Mouse (Mus musculus) right cerebral cortex, postnatal 10 days (tissue): ENCODE data around the gene Mindy4.

Experiments
- DNase-seq, 2 experiments: peaks; one replicate each; pipeline ENCODE4 v3.0.0; 2021; ENCODE audit warnings: low spot score in 2 of 2

Gene Mindy4

DNA sequence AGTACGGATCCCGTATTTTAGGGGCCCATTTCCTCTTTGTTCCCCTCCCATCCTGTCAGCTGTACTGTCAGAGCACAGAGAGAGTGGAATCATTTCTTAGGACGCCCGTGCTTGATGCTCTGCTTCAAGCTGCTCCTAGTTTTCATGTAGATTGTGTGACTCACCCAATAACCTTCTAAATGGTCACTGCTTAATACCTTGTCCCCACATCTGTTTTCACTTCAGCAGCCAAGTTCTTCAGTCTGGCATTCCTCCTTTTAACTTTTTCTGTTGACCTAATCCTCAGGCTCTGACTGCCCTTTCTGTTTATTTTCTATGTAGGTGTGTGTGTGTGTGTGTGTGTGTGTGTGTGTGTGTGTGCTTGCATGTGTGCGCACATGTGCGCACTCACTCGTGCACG lies 4.6 kb downstream of the Mindy4 start:
- DNase-seq: no peak

DNA sequence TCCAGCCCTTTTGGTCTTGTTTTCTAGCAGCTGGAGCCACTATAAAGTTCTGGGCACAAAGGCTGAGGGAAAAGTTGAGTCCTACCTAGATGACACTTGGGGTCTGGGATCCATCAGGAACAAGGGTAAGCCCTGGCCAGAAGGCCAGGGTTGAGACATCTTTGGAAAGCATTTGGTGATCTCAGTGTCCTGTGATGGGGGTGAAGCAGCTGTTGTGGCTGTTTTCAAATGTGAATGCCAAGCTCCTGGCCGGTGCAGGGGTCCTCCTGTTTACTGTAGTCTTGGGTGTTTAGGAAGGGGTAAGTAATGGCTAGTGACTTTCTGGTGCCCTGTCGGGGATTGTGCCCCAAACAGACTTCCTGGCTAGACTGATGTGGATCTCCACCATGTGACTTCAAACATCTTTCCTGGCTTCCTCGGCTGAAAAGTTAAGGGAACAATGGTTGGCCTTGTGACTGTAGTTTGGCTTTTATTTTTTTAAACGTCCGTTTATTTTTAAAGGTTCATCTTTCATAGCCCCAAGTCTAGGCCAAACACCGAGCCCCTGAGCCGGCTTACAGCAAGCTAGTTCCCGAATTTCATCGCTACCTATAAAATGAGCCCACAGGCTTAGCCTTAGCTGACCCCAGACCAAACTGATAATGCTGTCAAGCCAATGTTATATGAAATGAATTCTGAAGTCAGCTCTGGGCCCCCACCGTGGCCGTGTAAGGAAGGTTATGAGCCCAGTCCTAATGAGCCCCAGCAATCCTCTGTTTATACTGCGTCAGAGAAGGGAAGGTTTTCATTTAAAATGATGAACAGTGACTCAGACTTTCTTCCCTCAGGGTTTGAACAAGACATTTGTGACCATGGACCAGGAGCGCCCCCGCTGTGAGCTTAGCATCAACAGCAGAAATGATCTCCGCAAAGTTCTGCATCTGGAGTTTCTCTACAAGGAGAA lies 7.5 kb downstream of the Mindy4 start:
- DNase-seq: no peak

DNA sequence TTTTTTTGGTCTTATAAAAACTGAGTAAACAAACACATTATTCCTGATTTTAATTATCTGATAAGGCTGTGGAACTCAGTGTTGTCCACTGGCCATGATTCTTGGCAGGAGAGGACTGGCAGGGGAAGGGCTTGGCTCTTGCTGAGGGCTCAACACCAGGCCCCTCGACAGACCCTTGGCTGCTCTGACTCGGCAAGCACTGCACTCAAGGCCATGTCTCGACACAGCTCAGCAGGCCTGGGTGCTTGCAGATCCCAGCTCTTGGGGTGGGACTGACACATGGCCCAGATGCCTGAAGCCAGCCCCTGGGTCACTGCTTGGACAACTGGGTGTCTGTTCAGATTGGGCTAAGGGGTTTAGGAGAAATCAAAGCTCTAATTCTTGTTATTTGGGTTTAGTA lies 11.4 kb downstream of the Mindy4 start:
- no peak for DNase-seq

DNA sequence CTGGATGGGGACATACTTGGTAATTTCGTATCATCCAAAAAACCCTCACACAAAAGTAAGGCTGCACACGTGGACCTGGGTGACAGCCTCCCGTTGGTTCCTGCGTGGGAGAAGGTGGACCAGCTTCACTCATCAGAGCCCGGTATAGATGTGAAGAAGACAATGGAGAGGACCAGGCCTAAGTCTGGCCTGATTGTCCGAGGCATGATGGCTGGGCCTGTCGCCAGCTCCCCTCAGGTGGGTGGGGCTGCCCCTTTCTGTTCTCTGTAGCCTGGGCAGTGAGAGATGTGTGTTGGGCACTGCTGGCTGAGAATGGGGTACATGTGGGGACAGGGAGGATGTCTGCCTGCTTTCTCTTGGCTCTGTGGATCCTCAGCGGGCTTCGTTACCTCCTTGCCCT lies 15.0 kb downstream of the Mindy4 start:
- DNase-seq: no peak

DNA sequence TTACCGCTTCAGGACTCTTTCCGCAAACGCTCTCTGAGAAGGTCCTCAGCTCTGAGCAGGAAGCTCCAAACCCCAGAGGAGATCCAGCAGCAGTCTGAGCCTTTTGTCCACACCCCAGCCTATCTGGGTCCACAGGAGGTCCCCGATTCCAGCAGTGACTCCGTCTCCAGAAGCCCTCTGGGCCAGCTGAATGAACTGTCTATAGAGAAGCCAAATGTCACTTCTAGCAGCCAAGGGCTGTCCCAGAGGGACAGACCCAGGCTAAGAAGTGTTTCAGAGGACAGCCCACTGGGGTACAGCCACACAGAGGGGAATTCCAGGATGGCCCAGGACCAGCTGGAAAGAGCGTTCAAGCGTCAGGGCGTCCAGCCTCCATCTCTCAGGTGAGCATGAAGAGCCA lies 20.8 kb downstream of the Mindy4 start:
- DNase-seq: no peak

DNA sequence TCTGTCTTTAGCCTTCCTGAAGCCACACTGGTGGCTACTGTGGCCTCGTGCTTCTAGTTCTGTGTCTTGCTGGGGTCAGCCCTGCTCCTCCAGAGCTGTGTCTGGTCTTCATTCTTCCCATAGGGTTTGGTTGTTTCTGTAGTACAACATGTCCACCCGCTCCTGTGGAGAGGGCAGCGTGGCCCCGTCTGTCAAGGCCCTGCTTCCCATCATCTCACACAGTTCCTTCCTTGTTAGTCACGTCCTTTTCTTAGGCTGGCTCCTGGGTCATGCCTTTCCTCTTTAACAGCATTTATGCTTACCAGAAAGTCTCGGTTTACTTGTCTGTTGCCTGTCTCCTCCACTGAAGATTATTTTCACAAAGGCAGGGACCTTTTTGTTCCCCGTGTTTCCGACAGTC lies 26.9 kb downstream of the Mindy4 start:
- DNase-seq: no peak

DNA sequence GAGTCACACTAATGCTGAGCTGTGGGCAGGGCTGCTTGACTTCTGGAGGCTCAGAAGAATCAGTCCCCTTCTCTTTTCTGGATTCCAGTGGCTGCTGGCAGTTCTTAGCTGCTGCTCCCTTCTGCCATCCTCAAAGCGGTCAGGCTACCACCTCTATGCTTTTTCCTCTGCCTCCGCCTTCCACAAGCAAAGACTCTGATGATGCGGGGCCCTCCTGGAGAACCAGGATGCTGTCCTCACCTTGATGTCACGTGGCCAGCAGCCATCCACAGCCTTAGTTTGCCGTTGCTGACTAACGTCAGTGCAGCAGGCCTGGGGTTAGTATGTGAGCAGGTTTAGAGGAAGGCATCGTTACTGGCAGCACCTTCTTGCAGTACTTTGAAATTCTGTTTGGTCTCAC lies 28.9 kb downstream of the Mindy4 start:
- DNase-seq: no peak

DNA sequence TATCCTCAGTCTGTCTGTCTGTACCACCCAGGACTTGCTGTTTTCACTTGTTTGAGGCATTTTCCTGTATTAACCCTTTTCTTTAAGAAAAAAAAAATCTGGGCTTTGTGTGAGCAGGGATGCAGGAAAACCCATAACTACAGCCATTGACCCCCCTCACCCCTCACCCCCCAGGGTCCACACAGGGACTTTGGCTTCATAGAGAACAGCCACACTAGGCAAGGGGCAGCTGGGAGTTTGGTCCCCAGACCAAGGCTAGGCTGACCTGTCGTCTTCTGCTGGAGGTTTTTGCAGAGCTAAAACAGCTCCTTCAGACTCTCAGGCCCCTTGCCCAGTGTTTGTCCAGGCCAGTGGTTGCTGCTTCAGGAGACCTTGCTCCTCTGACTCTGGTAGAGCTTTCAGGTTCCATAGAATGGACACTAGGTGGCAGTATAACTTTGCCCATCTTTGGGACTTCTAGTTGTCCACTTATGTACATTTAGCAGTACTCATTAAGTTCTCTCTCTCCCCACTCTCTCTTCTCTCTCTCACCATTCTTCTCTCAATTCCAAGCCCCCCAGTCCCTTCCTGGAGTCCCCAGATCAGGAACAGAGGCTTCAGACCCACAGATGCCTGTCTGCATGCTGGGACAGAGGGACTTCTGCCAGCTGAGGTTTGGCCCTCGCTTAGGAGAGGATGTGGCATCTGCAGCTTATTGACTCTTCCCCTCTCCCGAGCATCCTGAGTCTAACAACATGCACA lies 29.5 kb downstream of the Mindy4 start:
- peak in 1 of 2 experiments; percentile 53 for DNase-seq

DNA sequence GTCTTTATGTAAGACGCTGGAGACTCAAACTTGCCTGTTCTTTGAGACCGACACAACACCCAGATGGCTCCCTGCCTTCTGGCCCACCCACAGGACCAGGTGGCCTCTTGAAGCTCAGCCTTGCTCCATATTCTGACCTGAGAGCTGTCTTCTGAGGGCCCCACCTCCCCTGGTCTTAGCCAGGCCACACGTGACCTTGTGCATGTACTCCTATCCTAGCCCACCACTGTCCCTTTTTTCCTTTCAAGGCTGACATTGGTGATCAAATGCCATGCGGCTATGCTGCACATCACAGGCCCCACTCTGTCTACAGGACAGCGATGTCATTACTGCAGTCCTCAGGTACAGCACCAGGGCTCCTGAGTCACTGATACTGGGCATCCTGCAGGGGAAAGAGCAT lies 30.1 kb downstream of the Mindy4 start:
- DNase-seq: no peak

DNA sequence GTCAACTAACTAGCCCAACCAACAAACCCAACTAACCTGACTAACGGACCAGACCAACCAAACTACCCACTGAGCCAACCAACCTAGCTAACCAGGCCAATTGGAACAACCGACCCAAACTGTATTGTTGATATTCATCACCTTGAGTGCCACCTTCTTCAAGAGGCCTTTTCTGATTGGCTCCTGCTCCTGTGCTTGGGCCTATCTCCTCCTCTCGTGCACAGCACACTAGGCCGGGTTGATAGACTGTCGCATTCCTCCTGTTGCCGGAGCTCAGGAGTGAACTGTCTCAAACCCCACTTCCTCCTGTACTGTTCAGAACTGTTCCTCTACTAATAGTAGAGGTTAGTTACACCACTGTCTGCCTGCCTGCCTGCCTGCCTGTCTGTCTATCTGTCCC lies 31.5 kb downstream of the Mindy4 start:
- DNase-seq: no peak

DNA sequence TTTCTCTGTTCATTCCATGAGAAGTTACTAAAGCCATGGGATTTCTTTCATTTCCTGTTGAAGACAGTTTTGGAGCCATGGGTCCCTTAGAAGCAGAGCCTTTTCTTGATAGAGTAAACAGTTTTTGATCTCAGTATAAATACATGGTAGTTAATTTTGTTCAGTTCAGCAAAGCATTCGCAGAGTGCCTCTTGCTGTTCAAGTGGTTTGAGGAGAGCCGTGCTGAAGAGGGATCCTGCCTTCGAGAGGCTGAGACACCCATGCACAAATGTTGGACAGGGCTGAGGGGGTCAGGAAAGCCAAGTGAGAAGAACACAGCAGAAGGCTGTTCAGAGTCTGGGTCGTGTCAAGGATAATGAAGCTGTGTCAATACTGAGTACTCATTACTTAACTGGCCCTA lies 32.5 kb downstream of the Mindy4 start:
- no peak for DNase-seq

DNA sequence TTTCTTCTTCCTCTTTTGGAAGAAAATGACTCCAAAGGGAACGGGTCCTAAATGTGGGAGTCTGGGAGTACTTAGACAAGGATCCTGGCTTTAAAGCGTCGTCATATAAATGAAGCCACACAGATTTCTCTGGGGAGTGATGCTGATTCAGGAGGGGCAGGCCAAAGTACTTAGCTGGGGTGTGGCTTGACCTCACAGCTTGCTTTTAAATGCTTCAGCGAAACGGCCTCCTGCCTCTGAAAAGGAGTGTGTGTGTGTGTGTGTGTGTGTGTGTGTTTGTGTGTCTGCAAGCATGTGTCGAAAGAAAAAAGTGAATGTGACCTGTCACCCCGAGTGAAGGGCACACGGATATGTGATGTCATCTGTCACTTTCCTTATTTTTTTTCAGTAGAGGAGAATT lies 36.7 kb downstream of the Mindy4 start:
- no peak for DNase-seq

DNA sequence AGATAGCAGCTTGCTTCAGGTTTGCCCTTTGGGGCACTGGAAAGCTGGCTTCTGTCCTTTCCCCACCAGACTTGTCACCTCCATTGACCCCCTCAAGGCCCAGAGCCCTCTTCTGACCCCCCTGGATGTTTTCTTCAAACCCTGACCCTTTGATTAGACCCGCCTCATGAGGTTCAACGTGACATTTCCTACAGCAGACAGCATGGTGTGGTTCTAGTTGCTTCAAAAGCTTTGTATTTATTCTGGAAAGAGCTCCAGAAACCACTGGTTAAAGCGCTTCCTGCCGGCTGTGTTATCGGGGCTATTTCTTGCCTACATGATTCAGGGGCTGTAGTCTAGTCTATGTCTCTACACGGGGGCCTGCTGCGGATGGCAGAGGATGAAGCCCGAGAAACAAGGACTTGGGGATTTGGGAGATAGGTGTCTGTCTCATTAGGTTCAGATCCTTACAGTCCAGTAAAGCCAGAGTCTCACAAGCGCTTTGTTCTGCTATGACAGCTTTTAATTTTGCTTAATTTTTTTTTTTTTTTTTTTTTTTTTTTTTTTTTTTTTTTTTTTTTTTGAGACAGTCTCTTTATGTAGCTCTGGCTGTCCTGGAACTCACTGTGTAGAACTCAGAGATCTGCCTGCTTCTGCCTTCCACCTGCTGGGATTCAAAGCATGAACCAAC lies 37.5 kb downstream of the Mindy4 start:
- no peak for DNase-seq

DNA sequence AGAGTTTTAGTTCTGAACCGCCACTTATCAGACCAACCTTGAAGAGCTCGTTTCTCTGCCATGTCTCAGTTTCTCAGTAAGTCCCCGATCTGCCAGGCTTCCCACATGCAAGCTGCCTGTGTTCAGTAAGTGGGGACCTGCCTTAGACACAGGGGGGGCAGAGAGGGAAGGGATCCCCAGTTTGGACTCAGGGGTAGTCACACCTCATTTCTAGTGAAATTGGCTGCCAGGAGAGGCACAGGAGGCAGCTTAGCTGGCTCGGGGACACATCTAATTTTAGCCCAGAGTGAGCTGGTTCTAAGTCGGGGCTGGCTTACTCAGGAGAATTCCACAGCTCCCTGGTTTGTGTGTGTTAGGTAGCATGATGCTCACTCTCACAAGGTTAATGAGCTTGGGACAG lies 38.3 kb downstream of the Mindy4 start:
- peak in 1 of 2 experiments; percentile 57 for DNase-seq

DNA sequence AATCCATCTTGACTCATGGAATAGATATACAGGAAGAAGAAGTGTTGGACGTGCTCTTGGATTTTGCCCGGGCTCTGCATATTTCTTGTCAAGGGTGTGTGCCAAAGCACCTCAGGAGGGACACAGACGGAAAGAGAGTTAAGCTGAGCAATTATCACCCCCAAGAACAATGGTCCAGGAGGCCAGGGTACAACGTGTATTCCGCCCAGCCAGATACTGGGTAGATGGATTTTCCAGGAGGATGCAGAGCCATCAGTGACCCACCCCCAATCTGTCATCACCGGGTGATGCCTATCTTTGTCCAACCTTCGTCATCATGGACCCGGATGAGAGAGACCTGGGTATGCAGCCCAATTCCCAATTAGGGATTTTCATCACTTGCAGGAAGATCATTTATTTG lies 42.5 kb downstream of the Mindy4 start:
- DNase-seq: no peak

DNA sequence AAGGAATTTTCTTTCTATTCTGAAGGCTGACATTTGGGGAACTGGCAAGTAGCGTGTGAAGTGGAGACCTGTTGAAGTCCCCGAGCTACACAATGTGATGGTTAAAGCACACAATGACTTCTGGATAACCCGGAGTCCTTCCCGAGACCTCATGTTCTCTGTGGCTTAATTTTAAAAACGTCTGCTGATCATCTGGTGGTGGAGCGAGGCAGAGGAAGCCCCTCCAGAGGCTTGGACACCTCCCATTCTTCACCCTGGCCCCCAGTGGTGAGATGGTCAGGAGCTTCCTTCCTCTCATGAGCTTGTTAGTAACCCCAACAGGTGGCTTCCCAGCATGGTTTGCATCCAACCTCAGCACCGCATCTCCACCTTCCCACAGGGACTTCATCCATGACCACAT lies 43.3 kb downstream of the Mindy4 start:
- no peak for DNase-seq

DNA sequence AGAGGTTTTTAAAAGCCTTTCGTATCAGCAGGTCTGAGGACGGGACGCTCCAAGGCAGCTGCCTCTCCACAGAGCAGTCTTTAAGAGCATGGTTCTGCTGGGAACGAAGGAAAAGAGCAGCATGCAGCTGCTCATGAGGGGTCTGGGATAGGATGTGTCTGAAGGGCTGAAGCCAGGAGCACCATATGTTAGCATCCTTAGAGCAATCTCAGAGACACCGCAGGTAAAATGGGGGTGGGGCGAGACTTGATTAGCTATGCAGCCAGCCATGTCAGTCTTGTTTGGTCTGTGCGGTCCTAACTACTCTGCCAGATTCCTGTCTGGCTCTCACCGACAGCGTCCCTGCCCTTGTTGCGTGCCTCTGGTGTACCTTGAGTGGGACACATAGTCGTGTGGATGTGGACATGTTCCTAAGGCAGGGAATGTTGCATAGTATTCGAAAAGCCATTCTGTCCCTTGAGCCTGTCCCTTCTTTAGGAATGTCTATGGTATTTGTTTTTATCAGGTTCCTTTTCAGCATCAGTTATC lies 43.8 kb downstream of the Mindy4 start:
- no peak for DNase-seq

DNA sequence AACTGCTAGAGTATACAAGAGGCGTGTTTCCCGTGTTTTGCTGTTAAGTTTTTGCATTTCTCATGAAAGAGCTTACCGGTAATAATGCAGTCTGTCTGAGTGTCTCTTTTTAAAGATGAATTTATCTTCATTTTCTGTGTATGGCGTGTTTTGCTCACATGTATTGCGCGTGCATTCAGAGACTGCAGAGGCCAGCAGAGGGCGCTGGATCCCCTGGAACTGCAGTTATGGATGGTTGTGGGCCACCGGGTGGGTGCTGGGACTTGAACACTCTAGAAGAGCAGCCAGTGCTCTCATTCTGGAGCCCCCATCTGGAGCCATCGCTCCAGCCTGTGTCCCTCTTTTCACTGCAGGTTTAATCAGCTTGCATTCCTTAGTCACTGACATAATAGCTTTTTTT lies 46.1 kb downstream of the Mindy4 start:
- no peak for DNase-seq

DNA sequence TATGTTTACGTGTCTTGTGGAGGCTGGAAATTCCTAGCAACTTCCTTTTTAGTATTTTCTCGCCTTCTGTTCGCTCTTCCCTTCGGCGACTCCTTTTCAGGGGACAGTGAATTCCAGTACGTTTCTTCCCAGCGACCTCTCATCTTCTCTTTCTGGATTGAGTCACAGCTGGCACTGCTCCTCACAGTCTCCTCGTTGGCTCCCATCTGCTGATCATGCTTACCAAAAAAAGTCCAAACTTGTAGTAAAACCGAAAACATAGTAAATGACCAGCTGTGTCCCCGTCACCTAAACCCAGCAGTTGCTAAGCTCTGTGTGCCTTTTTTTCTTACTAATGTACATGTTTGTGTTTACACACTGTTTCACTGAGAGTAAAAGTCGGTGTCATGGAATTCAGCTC lies 47.6 kb downstream of the Mindy4 start:
- no peak for DNase-seq

DNA sequence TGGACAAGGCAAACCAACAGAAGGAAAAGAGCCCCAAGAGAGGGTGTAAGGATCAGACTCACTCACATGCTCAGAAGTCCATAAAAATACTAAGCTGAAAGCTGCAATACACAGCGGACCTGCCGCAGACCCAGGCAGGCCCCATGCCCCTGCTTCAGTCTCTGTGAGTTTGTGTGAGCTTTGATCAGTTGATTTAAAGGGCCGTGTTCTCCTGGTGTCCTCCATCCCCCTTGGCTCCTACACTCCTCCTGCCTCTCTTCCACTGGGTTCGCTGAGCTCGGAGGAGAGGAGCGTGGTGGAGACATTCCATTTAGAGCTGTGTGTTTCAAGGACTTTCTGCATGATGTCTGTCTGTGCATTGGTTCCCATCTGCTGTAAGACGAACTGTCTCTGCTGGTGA lies 48.4 kb downstream of the Mindy4 start:
- DNase-seq: no peak

DNA sequence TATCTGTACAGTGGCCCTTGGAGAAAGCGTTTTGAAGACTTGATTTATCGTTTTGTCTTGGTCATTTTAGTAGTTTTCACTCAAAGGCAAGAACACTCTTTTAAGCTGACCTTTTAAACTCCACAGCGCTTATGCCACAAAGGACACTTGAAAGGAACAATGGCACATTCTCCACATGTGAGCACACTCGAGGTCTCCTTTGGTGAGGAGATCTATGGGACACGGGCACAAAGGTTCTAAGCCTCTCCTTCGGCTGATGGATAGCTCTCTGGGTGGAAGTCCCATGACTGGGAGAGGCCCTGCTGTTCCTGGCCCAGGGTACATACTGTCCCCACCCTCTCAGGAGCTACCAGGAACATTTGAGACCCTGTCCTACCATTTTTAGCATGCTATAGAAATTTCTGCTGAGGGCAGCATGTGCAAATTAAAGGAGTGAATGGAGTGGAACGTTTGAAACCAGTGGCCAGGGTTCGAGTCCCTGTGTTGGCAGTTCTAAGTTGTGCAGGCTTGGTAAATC lies 49.6 kb downstream of the Mindy4 start:
- DNase-seq: no peak
